Mouse (Mus musculus) intestine, postnatal 0 days (tissue): ENCODE results near the gene Cdc6. TPM values are rescaled to one million over a fixed set of nuclear protein-coding genes. Genes with fewer than 3 reads are reported as not detected.
A peak's percentile ranks its signal among the peaks of the same experiment; 100 is the strongest.
"Not testable (repeated sequence)": the region's sequence is repeated elsewhere in the genome, so short reads cannot be mapped to it uniquely, and the experiment has no call there.

Experiments
- ATAC-seq: fragments of 200-750 bp; cut with Nextera tagmentation; 2 replicates; pipeline ENCODE4 v1.8.0; 2017; ENCODE audit warnings: mild to moderate bottlenecking, moderate TSS enrichment, moderate library complexity
- H3K27ac ChIP-seq: fragments of 300-500 bp; sonication (generic); 2 replicates; pipeline ENCODE4 v1.5.1; 2014; ENCODE audit warnings: mild to moderate bottlenecking, low read depth, low read length, moderate library complexity
- H3K27me3 ChIP-seq: fragments of 300-500 bp; sonication (generic); replicated peaks from 2 replicates; pipeline ENCODE4 v1.6.1; 2014; ENCODE audit warnings: low read length, mixed read lengths; ENCODE audit not compliant: control insufficient read depth, insufficient read depth
- H3K36me3 ChIP-seq: fragments of 300-500 bp; sonication (generic); 2 replicates; pipeline ENCODE4 v1.6.1; 2014; ENCODE audit warnings: mild to moderate bottlenecking, moderate library complexity; ENCODE audit not compliant: control insufficient read depth, insufficient read depth
- H3K4me1 ChIP-seq: fragments of 300-500 bp; sonication (generic); replicated peaks from 2 replicates; pipeline ENCODE4 v1.6.1; 2014; ENCODE audit warnings: antibody characterized with exemption, low read length, mixed read lengths; ENCODE audit not compliant: control insufficient read depth, insufficient read depth
- H3K4me2 ChIP-seq: fragments of 300-500 bp; sonication (generic); replicated peaks from 2 replicates; pipeline ENCODE4 v1.6.1; 2014; ENCODE audit warnings: low read depth, mild to moderate bottlenecking, moderate library complexity
- H3K4me3 ChIP-seq: fragments of 300-500 bp; sonication (generic); 2 replicates; pipeline ENCODE4 v1.5.1; 2014; ENCODE audit warnings: low read depth, low read length
- H3K9ac ChIP-seq: fragments of 300-500 bp; sonication (generic); 2 replicates; pipeline ENCODE4 v1.6.1; 2014; ENCODE audit warnings: mild to moderate bottlenecking, low read depth, low read length
- H3K9me3 ChIP-seq: fragments of 300-500 bp; sonication (generic); 2 replicates; pipeline ENCODE4 v1.6.1; 2016; ENCODE audit warnings: mixed run types; ENCODE audit not compliant: control insufficient read depth
- CTCF ChIP-seq: sonication (generic); IDR thresholded peaks from 2 replicates; pipeline ENCODE4 v1.5.1; 2016; ENCODE audit warnings: low read depth, mild to moderate bottlenecking, control low read depth, antibody characterized with exemption, moderate library complexity
- WGBS: fragments of 180-500 bp; shearing (Covaris S2); extraction: QIAGEN DNeasy Blood & Tissue Kit; methylation state at CpG from one replicate; pipeline ENCODE4 v1.1.7; 2014; 5-methylcytosine and 5-hydroxymethylcytosine counted together
- polyA plus RNA-seq: library from polyadenylated mRNA; unstranded; fragments of >200 nt; fragmentation: Nextera tagmentation; extraction: Ambion mirVana; gene quantifications from 2 replicates; pipeline ENCODE4 v1.2.1, GENCODE M21; 2015

Gene Cdc6
- polyA plus RNA-seq, 1 experiment from 2014 or later, result 4.5 TPM

DNA sequence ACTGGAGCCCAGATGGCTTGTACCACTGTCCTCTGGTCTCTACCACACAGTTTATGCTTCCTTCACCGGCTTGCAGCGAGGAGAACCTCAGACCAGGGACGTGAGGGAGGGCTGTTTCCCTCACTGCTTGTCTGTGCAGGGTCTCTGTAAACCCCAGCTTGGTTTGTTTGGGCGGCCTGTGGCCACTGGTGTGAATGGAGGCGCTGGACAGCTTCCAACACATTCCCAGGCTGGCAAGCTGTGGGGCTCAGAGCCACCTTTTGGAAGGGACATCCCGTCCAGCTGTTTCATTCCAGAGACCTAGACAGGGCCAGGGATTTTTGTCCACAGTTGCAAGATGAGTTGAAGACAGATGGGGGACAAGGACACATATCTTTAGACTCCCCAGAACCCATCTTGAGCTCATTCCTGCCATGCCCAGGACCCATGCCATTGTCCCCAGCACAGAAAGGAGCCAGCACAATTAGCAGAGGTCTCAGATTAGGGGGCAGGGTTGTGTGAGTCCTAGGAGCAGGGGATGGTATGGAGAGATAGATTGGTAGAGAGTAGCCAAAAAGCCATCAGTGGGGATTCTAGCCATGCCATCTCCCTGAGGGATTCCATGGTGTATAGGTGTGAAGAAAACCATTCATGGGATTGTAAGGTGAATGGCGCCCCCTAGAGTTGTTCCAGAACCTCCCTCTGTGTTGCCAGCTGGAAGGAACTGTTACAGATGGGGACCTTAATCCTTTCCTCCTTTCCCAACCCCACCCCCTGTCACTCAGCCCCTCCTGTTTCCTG lies 24.1 kb downstream of the Cdc6 start:
- Histone ChIP-seq H3K27ac (no peak overlapping the region; the same call in none of the 2 replicates), H3K4me1 (peaks cover 37% of the 10 kb centered on the region), H3K9ac (no peak overlapping the region), H3K36me3 (no peaks in the 10 kb centered on the region), H3K4me3 (no peak overlapping the region), H3K27me3 (no peaks in the 10 kb centered on the region), H3K9me3 (no peaks in the 10 kb centered on the region), H3K4me2 (no peak overlapping the region; the same call in 1 of the 2 replicates)
- WGBS, result 39% methylated on average over 7 of the region's 7 CpGs
- ATAC-seq, result no peak
- peak; percentile 45 for TF ChIP-seq CTCF

DNA sequence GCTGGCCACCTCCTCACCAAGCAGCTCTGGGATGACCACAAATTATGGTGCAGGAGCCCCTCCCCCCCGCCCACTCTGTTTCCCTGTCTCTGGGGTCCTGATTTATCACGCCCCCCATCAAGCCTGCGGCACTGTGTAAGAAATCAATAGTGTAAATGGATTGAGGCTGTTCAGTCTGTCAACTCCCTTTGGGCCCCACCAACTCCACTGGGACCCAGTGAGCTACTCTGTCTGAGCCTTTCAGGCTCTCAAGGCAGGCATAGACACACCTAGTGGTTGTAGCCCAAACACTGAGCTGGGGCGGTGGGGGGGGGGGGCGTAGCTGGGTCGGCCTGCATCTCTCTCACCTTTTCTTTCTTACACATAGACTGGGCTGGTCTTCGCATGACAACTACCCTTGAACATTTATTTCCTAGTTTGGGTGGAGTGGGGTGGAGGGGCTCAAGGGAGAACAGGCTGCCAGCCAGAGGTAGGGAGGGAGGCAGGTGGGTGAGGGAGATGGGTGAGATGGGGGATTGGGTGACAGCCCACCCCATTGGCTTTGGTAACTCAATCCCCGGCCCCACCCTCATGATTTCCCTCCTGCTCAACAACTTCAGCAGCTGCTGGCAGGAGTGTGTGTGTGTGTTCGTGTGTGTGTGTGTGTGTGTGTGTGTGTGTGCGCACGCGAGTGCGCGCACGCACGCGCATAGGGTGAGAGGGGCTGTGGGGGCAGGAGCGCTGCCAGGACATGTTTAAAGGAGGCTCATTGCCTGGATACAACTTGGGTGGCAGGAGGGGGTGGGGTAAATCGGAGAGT lies 24.9 kb downstream of the Cdc6 start:
- no peak overlapping the region for H3K9ac ChIP-seq
- ATAC-seq, result no peak
- H3K27ac ChIP-seq, result no peak overlapping the region
- H3K4me1 ChIP-seq, result peaks cover 37% of the 10 kb centered on the region
- TF ChIP-seq CTCF, result no peak
- no peak overlapping the region for H3K4me3 ChIP-seq
- WGBS, result 23% methylated on average over 19 of the region's 19 CpGs
- H3K27me3 ChIP-seq, result no peaks in the 10 kb centered on the region
- H3K9me3 ChIP-seq, result no peaks in the 10 kb centered on the region
- H3K4me2 ChIP-seq, result peak overlapping the region; percentile 21; the same call in 1 of the 2 replicates
- no peaks in the 10 kb centered on the region for H3K36me3 ChIP-seq

DNA sequence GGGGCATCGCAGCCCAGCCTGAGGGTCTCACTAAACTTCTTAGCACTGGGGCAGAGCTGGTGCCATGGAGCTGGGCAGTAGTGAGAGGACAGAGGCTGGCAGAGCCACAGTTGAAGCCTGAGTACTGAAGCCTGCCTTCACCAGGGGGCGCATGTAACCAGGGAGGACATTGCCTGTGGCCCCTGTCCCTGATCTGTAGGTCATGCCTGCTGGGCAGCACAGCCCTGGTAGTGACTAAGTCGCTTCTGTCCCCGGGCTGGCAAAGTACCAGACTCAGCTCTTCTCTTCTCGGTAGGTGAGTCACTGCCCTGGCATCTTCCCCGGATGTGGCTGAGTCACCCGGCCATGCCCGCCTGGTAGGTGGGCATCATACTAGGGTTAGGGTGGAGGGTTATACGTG lies 25.6 kb downstream of the Cdc6 start:
- whole genome bisulfite sequencing, result 41% methylated on average over 9 of the region's 9 CpGs
- peak; percentile 78 for TF ChIP-seq CTCF
- Histone ChIP-seq H3K27ac (no peak overlapping the region), H3K4me3 (no peak overlapping the region), H3K9me3 (no peaks in the 10 kb centered on the region), H3K4me2 (peak overlapping the region; percentile 21; the same call in 1 of the 2 replicates), H3K36me3 (no peaks in the 10 kb centered on the region), H3K4me1 (peaks cover 32% of the 10 kb centered on the region), H3K9ac (0 out of 2 replicates have a peak overlapping the region, but pooled peaks have one; percentile 11), H3K27me3 (no peaks in the 10 kb centered on the region)
- ATAC-seq, result no peak

GRCm38 (mm10) chr11:98933847-98934246 lies 26.2 kb downstream of the Cdc6 start:
- ATAC-seq, H3K4me2 ChIP-seq, H3K36me3 ChIP-seq, H3K9ac ChIP-seq, H3K27ac ChIP-seq, H3K4me3 ChIP-seq, H3K9me3 ChIP-seq, H3K27me3 ChIP-seq: not testable (repeated sequence)
- H3K4me1 ChIP-seq, result peaks cover 30% of the 10 kb centered on the region
- 89% methylated on average over 2 of the region's 2 CpGs for WGBS

GRCm38 (mm10) chr11:98934367-98934766 lies 26.8 kb downstream of the Cdc6 start:
- ATAC-seq, result no peak
- Histone ChIP-seq H3K27ac (peak overlapping the region; percentile 66), H3K4me3 (no peak overlapping the region), H3K27me3 (no peaks in the 10 kb centered on the region), H3K9ac (no peak overlapping the region), H3K9me3 (no peaks in the 10 kb centered on the region), H3K36me3 (no peaks in the 10 kb centered on the region), H3K4me2 (no peak overlapping the region), H3K4me1 (peaks cover 35% of the 10 kb centered on the region)
- 79% methylated on average over 3 of the region's 3 CpGs for WGBS
- TF ChIP-seq CTCF, result no peak

DNA sequence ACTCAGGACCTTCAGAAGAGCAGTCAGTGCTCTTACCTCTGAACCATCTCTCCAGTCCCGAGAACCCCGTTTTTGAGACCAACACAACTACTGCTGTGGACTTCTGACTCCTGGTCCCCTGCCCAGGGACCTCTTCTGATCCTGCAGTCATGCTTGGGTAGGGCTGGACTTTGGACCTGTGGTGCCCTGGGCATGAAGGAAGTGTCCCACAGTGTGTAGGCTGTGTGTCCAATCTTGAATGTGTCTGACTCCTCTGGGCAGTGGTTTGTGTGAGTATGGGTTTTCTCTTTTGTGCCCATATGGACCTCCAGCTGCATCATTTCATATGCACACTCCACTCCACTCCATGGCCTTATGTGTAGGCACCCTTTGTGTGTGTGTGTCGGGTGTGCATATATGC lies 27.5 kb downstream of the Cdc6 start:
- H3K27ac ChIP-seq, result peak overlapping the region; percentile 66
- peak; percentile 56 for ATAC-seq

More for the DNA sequence above, 27.5 kb downstream of the Cdc6 start:
- Histone ChIP-seq H3K4me1 (peaks cover 33% of the 10 kb centered on the region), H3K4me2 (peak overlapping the region; percentile 18; the same call in 1 of the 2 replicates), H3K9ac (no peak overlapping the region), H3K36me3 (no peaks in the 10 kb centered on the region), H3K27me3 (no peaks in the 10 kb centered on the region), H3K4me3 (no peak overlapping the region), H3K9me3 (no peaks in the 10 kb centered on the region)
- no peak; the same call in 1 of the 2 replicates for TF ChIP-seq CTCF
- 57% methylated on average over 3 of the region's 3 CpGs for WGBS
